Mouse (Mus musculus) kidney, postnatal 0 days (tissue): ENCODE measurements at regions not wholly inside any gene's neighbourhood (a gene's known extent, or its start where the extent isn't known, plus 50 kb on each side); places are given as distances from the start of the nearest gene placed in this dataset.
"Not testable (repeated sequence)": the region's sequence is repeated elsewhere in the genome, so short reads cannot be mapped to it uniquely, and the experiment has no call there.

Source experiments
- ATAC-seq: fragments of 200-750 bp; cut with Nextera tagmentation; replicated peaks from 2 replicates; pipeline ENCODE4 v1.8.0; 2017; ENCODE audit warnings: low read depth, moderate number of reproducible peaks, moderate TSS enrichment, moderate library complexity; ENCODE audit not compliant: low FRiP score
- DNase-seq: peaks from one replicate; pipeline ENCODE4 v3.0.0-alpha.2; 2016; ENCODE audit warnings: low spot score
- H3K27ac ChIP-seq: fragments of 300-500 bp; sonication (generic); 2 replicates; pipeline ENCODE4 v1.5.1; 2014; ENCODE audit warnings: mild to moderate bottlenecking
- H3K27me3 ChIP-seq: fragments of 300-500 bp; sonication (generic); 2 replicates; pipeline ENCODE4 v1.6.1; 2014; ENCODE audit warnings: low read length, mixed read lengths; ENCODE audit not compliant: insufficient read depth
- H3K36me3 ChIP-seq: fragments of 300-500 bp; sonication (generic); 2 replicates; pipeline ENCODE4 v1.6.1; 2014; ENCODE audit warnings: low read length, mixed read lengths; ENCODE audit not compliant: insufficient read depth
- H3K4me1 ChIP-seq: fragments of 300-500 bp; sonication (generic); replicated peaks from 2 replicates; pipeline ENCODE4 v1.6.1; 2014; ENCODE audit warnings: antibody characterized with exemption, low read length, mixed read lengths; ENCODE audit not compliant: insufficient read depth
- H3K4me2 ChIP-seq: fragments of 300-500 bp; sonication (generic); 2 replicates; pipeline ENCODE4 v1.6.1; 2014; ENCODE audit warnings: mild to moderate bottlenecking, low read length, moderate library complexity, mixed read lengths
- H3K4me3 ChIP-seq: fragments of 300-500 bp; sonication (generic); replicated peaks from 2 replicates; pipeline ENCODE4 v1.5.1; 2014; ENCODE audit warnings: low read depth, low read length
- H3K9ac ChIP-seq: fragments of 300-500 bp; sonication (generic); 2 replicates; pipeline ENCODE4 v1.6.1; 2014; ENCODE audit warnings: low read depth, low read length
- H3K9me3 ChIP-seq: fragments of 300-500 bp; sonication (generic); replicated peaks from 2 replicates; pipeline ENCODE4 v1.6.1; 2016; ENCODE audit warnings: low read length, inconsistent platforms, mixed read lengths
- CTCF ChIP-seq: IDR thresholded peaks from 2 replicates; pipeline ENCODE4 v1.5.1; 2016; ENCODE audit warnings: antibody characterized with exemption, low read depth, mild to moderate bottlenecking, moderate library complexity
- WGBS: fragments of 180-500 bp; shearing (Covaris S2); extraction: QIAGEN DNeasy Blood & Tissue Kit; methylation state at CpG from one replicate; pipeline ENCODE4 v1.1.7; 2014; 5-methylcytosine and 5-hydroxymethylcytosine counted together

- WGBS, result 90% methylated on average over 1 of the region's 1 CpGs
- DNase-seq (no peak), ATAC-seq (no peak)
- H3K27ac ChIP-seq, result no peak overlapping the region
- no peaks in the 10 kb centered on the region for H3K27me3 ChIP-seq
- H3K4me2 ChIP-seq, result no peak overlapping the region
- H3K4me1 ChIP-seq, result no peaks in the 10 kb centered on the region
- TF ChIP-seq CTCF, result no peak
- H3K9ac ChIP-seq, result no peak overlapping the region
- no peaks in the 10 kb centered on the region for H3K36me3 ChIP-seq
- no peak overlapping the region for H3K4me3 ChIP-seq
- no peaks in the 10 kb centered on the region for H3K9me3 ChIP-seq
Observed at GRCm38 (mm10) chr15:25216375-25216774, 197.2 kb downstream of the Basp1 start.

GRCm38 (mm10) chr15:25202097-25202496, 211.5 kb downstream of the Basp1 start:
- Histone ChIP-seq H3K4me3 (no peak overlapping the region), H3K27ac (no peak overlapping the region), H3K4me1 (no peaks in the 10 kb centered on the region), H3K36me3 (no peaks in the 10 kb centered on the region), H3K9me3 (no peaks in the 10 kb centered on the region), H3K4me2 (no peak overlapping the region), H3K9ac (no peak overlapping the region), H3K27me3 (no peaks in the 10 kb centered on the region)
- WGBS, result 78% methylated on average over 3 of the region's 3 CpGs
- ATAC-seq, result no peak
- no peak for TF ChIP-seq CTCF
- DNase-seq, result no peak

DNA sequence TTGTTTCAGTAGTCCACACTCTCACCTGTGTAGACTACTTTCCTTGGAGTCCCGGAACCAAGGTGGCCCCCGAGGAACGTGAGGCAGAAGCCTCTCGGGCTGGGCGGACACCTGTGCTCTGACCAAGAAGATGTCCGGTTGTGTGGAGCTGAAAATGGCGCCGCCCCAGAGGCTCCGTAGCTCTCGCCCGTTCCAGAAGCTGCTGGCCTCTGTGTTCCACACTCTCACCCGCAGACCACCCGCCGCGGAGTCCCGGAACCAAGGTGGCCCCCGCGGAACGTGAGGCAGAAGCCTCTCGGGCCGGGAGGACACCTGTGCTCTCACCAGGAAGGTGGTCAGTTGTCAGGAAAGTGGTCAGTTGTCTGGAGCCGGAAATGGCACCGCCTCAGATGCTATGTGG, 213.3 kb downstream of the Basp1 start:
- not testable (repeated sequence) for H3K27ac ChIP-seq, DNase-seq, H3K27me3 ChIP-seq, H3K4me2 ChIP-seq, H3K9ac ChIP-seq, H3K36me3 ChIP-seq, H3K9me3 ChIP-seq, H3K4me3 ChIP-seq, H3K4me1 ChIP-seq, ATAC-seq
- WGBS, result 94% methylated on average over 22 of the region's 23 CpGs

GRCm38 (mm10) chr15:25187881-25188326, 225.7 kb downstream of the Basp1 start:
- TF ChIP-seq CTCF, result no peak

DNA sequence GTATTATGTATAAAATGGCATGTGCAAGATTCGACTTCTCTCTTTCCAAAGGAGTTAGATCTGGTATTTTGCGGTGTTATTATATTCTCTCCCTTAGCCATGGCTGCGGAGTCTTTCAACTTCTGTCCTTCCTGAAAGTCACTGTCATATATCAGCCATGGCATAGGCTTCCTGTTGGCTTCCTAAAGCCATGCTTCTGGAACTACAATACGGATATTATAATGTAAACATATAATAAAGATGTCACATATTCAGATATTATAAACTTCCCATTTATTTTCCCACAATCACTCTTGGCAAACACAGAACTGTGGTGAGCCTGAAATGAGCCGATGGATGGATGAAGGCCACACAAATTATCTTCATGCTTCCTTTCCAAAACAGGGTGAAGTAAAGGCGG, 240.8 kb downstream of the Basp1 start:
- Histone ChIP-seq H3K4me2 (no peak overlapping the region), H3K9ac (no peak overlapping the region), H3K36me3 (no peaks in the 10 kb centered on the region), H3K4me1 (no peaks in the 10 kb centered on the region), H3K27me3 (no peaks in the 10 kb centered on the region), H3K4me3 (no peak overlapping the region), H3K9me3 (no peaks in the 10 kb centered on the region), H3K27ac (no peak overlapping the region)
- DNase-seq (peak; percentile 61), ATAC-seq (no peak)
- no peak for TF ChIP-seq CTCF
- WGBS, result 49% methylated on average over 6 of the region's 6 CpGs

More at GRCm38 (mm10) chr15:25187881-25188326, 225.7 kb downstream of the Basp1 start:
- 63% methylated on average over 2 of the region's 2 CpGs for WGBS
- Histone ChIP-seq H3K36me3 (no peaks in the 10 kb centered on the region), H3K4me1 (no peaks in the 10 kb centered on the region), H3K4me3 (no peak overlapping the region), H3K4me2 (no peak overlapping the region), H3K27me3 (no peaks in the 10 kb centered on the region), H3K27ac (no peak overlapping the region), H3K9ac (no peak overlapping the region), H3K9me3 (no peaks in the 10 kb centered on the region)
- DNase-seq, result no peak
- no peak for ATAC-seq

- Histone ChIP-seq H3K4me2 (no peak overlapping the region), H3K36me3 (no peaks in the 10 kb centered on the region), H3K27me3 (no peaks in the 10 kb centered on the region), H3K4me3 (no peak overlapping the region), H3K9ac (no peak overlapping the region), H3K9me3 (no peaks in the 10 kb centered on the region), H3K4me1 (no peaks in the 10 kb centered on the region), H3K27ac (no peak overlapping the region)
- WGBS, result 79% methylated on average over 1 of the region's 1 CpGs
- no peak for DNase-seq
- no peak for TF ChIP-seq CTCF
- ATAC-seq, result no peak
Observed at GRCm38 (mm10) chr15:25146371-25146770, 267.2 kb downstream of the Basp1 start.

- 54% methylated on average over 1 of the region's 1 CpGs for WGBS
- Histone ChIP-seq H3K9me3 (no peaks in the 10 kb centered on the region), H3K4me2 (no peak overlapping the region), H3K27me3 (no peaks in the 10 kb centered on the region), H3K9ac (no peak overlapping the region), H3K4me1 (no peaks in the 10 kb centered on the region), H3K27ac (no peak overlapping the region), H3K36me3 (no peaks in the 10 kb centered on the region), H3K4me3 (no peak overlapping the region)
- no peak for DNase-seq
- peak; percentile 37; the same call in 1 of the 2 replicates for TF ChIP-seq CTCF
- ATAC-seq, result no peak
Observed at GRCm38 (mm10) chr15:25144228-25144627, 269.3 kb downstream of the Basp1 start.
